Mouse (Mus musculus): Measurements from ENCODE around the gene Eif4h.

DNA sequence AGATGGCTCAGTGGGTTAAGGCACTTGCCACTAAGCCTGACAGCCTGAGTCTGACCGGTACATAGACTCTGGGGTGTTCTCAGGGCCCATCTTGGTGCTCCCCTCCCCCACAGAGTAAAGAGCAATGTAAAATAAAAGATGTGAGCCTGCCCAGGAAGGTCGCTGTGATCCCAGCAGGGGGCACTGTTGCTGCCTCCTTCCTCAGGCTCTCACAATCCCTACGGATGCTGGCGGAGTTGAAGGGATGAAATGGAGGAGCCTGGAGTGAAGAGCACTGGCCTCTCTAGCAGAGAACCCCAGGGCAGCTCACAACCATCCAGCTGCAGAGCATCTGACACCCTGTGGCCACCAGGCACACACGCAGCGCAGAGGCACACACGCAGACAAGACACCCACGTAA is 29.2 kb upstream of the Eif4h start:
- TF ChIP-seq POLR2A (IDR thresholded peaks at IDR 0.05; ENCODE audit: extremely low read depth, insufficient read depth, low read length) (no peak), CTCF (IDR thresholded peaks at IDR 0.05; ENCODE audit: low read depth, low read length) (peak; percentile 82)

Measured in liver, adult 2 months (tissue).